Mouse (Mus musculus) neural tube, postnatal 0 days (tissue): Measurements from ENCODE around the gene Dusp13. TPM values are rescaled to one million over a fixed set of nuclear protein-coding genes. Genes with fewer than 3 reads are reported as not detected.

Experiments used
- polyA plus RNA-seq: library from polyadenylated mRNA; unstranded; fragments of >200 nt; fragmentation: Nextera tagmentation; extraction: Ambion mirVana; gene quantifications from 2 replicates; pipeline ENCODE4 v1.2.1, GENCODE M21; 2015

Dusp13 gene
- 0.17 and 0.43 TPM in 2 replicates for polyA plus RNA-seq

GRCm38 (mm10) chr14:21750881-21751542, at the start of gene Dusp13:
TSS of gene Dusp13 (minus strand) at chr14:21751181.

GRCm38 (mm10) chr14:21750008-21750880, 737 bp downstream of the Dusp13 start, which contains the start of gene Samd8:
TSS of gene Samd8 (plus strand) at chr14:21750531.

GRCm38 (mm10) chr14:21714486-21714885, 36.5 kb downstream of the Dusp13 start, which contains the start of gene Dupd1:
TSS of gene Dupd1 (minus strand) at chr14:21714576.

Other genes with a start within 250 kb of the Dusp13 start
- gene Dupd1, start 36.6 kb downstream of the Dusp13 start, polyA plus RNA-seq = 0.20 and 0.31 TPM in 2 replicates
- gene Samd8, start 650 bp downstream of the Dusp13 start, polyA plus RNA-seq = 23.1 and 23.9 TPM in 2 replicates
- 303 and 328 TPM in 2 replicates for gene Vdac2, start 74.1 kb upstream of the Dusp13 start, polyA plus RNA-seq
- gene Comtd1, start 97.8 kb upstream of the Dusp13 start, polyA plus RNA-seq = 67.5 and 70.0 TPM in 2 replicates
- gene Zfp503, start 238.4 kb upstream of the Dusp13 start, polyA plus RNA-seq = 9.6 TPM in 2 replicates